Comparison of ENCODE assay signal across 7 mouse cellular contexts in genomic region chr13:104610210-104611111, GRCm38 (mm10).
DNase-seq lines count a peak whose midpoint lies in the region; ATAC-seq and TF ChIP-seq lines count a peak whose summit lies in the region.

No protein-coding gene starts in this region.

- H3K4me2 ChIP-seq in intestine, postnatal 0 days (replicated peaks; ENCODE audit: low read depth) = 0 out of 2 replicates have a peak overlapping the region, but pooled peaks have one; percentile 24
- no peak overlapping the region for H3K4me2 ChIP-seq in forebrain, embryonic 11.5 days (ENCODE audit: low read depth, low read length, severe bottlenecking)
- H3K4me2 ChIP-seq in forebrain, embryonic 15.5 days (replicated peaks) = no peak overlapping the region

- DNase-seq in lung, postnatal 10 days = peak; percentile 83
- DNase-seq in forebrain, embryonic 11.5 days (ENCODE audit: low spot score) = no peak
- DNase-seq in cerebellum, adult 11 months = no peak

- no peak for TF ChIP-seq CTCF in bone marrow, adult 2 months (IDR thresholded peaks at IDR 0.05; ENCODE audit: control insufficient read depth, insufficient read depth, low read length)
- no peak for TF ChIP-seq CTCF in intestine, postnatal 0 days (IDR thresholded peaks at IDR 0.05; ENCODE audit: low read depth)

- H3K4me3 ChIP-seq in bone marrow, adult 2 months (replicated peaks; ENCODE audit: control insufficient read depth, low read depth, low read length) = peak overlapping the region; percentile 71
- no peak overlapping the region for H3K4me3 ChIP-seq in intestine, postnatal 0 days (ENCODE audit: low read depth, low read length)
- no peak overlapping the region for H3K4me3 ChIP-seq in forebrain, embryonic 11.5 days (ENCODE audit: low read depth, low read length)
- H3K4me3 ChIP-seq in forebrain, embryonic 15.5 days = no peak overlapping the region

- H3K27me3 ChIP-seq in intestine, postnatal 0 days (replicated peaks; ENCODE audit: control insufficient read depth, insufficient read depth, low read length) = no peaks in the 10 kb centered on the region
- H3K27me3 ChIP-seq in forebrain, embryonic 11.5 days (ENCODE audit: control insufficient read depth, insufficient read depth, low read length) = no peaks in the 10 kb centered on the region
- H3K27me3 ChIP-seq in forebrain, embryonic 15.5 days = no peaks in the 10 kb centered on the region

- peak overlapping the region; percentile 75 for H3K27ac ChIP-seq in bone marrow, adult 2 months (ENCODE audit: control insufficient read depth, insufficient read depth, low read depth, low read length, poor library complexity)
- no peak overlapping the region for H3K27ac ChIP-seq in intestine, postnatal 0 days (ENCODE audit: low read depth, low read length)
- no peak overlapping the region for H3K27ac ChIP-seq in forebrain, embryonic 11.5 days (ENCODE audit: low read depth, low read length)
- no peak overlapping the region for H3K27ac ChIP-seq in forebrain, embryonic 15.5 days (replicated peaks)

- ATAC-seq in CD4-positive, CD25-positive, alpha-beta regulatory T cell, adult 4 months = peak; percentile 60
- ATAC-seq in intestine, postnatal 0 days = no peak
- no peak for ATAC-seq in forebrain, embryonic 11.5 days (replicated peaks; ENCODE audit: low FRiP score)
- no peak for ATAC-seq in forebrain, embryonic 15.5 days (replicated peaks)

- H3K4me1 ChIP-seq in bone marrow, adult 2 months (ENCODE audit: control insufficient read depth, insufficient read depth, low read length) = peaks cover 3% of the 10 kb centered on the region; the same call in 1 of the 2 replicates
- H3K4me1 ChIP-seq in intestine, postnatal 0 days (replicated peaks; ENCODE audit: control insufficient read depth, insufficient read depth, low read length) = no peaks in the 10 kb centered on the region
- H3K4me1 ChIP-seq in forebrain, embryonic 11.5 days (replicated peaks; ENCODE audit: control insufficient read depth, insufficient read depth, low read length) = no peaks in the 10 kb centered on the region
- H3K4me1 ChIP-seq in forebrain, embryonic 15.5 days = no peaks in the 10 kb centered on the region

- H3K36me3 ChIP-seq in intestine, postnatal 0 days (ENCODE audit: control insufficient read depth, insufficient read depth) = no peaks in the 10 kb centered on the region
- H3K36me3 ChIP-seq in forebrain, embryonic 11.5 days (ENCODE audit: control insufficient read depth, insufficient read depth, low read length) = no peaks in the 10 kb centered on the region
- no peaks in the 10 kb centered on the region for H3K36me3 ChIP-seq in forebrain, embryonic 15.5 days

- H3K9me3 ChIP-seq in intestine, postnatal 0 days (ENCODE audit: control insufficient read depth) = no peaks in the 10 kb centered on the region
- H3K9me3 ChIP-seq in forebrain, embryonic 11.5 days (ENCODE audit: control insufficient read depth, low read length) = no peaks in the 10 kb centered on the region
- no peaks in the 10 kb centered on the region for H3K9me3 ChIP-seq in forebrain, embryonic 15.5 days

- WGBS in bone marrow, adult 2 months = 6% methylated on average over 22 of the region's 22 CpGs
- 77% methylated on average over 22 of the region's 22 CpGs for WGBS in intestine, postnatal 0 days
- WGBS in forebrain, embryonic 11.5 days = 89% methylated on average over 22 of the region's 22 CpGs
- 88% methylated on average over 22 of the region's 22 CpGs for WGBS in forebrain, embryonic 15.5 days

- peak; percentile 74 for TF ChIP-seq POLR2A in bone marrow, adult 2 months (IDR thresholded peaks at IDR 0.05; ENCODE audit: borderline replicate concordance, control insufficient read depth, low read depth, low read length)

- H3K9ac ChIP-seq in intestine, postnatal 0 days (ENCODE audit: low read depth, low read length) = no peak overlapping the region
- H3K9ac ChIP-seq in forebrain, embryonic 11.5 days (ENCODE audit: low read length) = no peak overlapping the region
- no peak overlapping the region for H3K9ac ChIP-seq in forebrain, embryonic 15.5 days (replicated peaks)
